Mouse (Mus musculus) right cerebral cortex, postnatal 14 days (tissue): ENCODE measurements around the gene Gm12166.

Experiments used
- DNase-seq: peaks from one replicate; pipeline ENCODE4 v3.0.0; 2022

Gene Gm12166

GRCm38 (mm10) chr11:46052105-46052659 is at the start of gene Gm12166:
TSS of gene Gm12166 (minus strand) at chr11:46052321.
- peak; percentile 53 for DNase-seq

DNA sequence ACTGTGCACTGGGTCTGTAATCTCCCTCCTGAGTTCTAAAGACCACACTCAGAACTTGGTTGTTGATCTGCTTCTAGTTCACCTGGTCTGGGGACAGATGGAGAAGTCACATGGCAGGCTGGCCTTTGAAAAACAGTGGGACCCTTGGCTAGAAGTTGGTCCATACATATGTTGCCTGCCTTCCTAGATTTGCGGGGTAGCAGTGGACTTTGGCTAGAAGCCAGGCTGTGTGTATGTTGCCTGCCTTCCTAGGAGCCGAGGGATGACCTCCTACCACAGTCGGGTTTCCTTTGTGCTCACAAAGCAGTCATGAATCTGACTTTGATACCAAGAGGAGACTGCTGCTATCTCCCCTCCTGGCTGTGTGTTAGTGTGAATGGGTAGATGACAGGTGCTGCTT is 44.9 kb upstream of the Gm12166 start:
- DNase-seq: no peak

- no peak for DNase-seq
Observed at GRCm38 (mm10) chr11:46096265-46096649, 44.1 kb upstream of the Gm12166 start.

- DNase-seq: no peak
Observed at GRCm38 (mm10) chr11:46095477-46096264, 43.5 kb upstream of the Gm12166 start.

DNA sequence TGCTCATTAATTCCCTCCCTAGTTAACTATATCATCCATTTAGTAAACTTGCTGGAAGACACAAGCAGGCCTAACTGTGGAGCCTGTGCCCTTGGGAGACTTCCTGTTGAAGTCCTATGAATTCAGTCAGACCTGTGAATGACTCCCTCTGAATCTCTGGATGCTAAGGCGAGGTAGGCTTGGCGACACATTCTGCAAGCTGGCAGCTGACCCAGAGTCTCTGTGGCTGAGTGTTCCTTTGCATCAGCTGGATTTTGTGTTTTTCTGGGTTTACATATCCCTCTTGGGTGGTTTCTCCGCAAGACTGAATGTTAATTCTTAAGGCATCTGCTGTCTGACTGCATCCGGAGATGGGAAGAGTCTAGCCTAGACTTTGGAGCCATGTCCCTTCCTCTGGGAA is 40.0 kb upstream of the Gm12166 start:
- peak; percentile 33 for DNase-seq

DNA sequence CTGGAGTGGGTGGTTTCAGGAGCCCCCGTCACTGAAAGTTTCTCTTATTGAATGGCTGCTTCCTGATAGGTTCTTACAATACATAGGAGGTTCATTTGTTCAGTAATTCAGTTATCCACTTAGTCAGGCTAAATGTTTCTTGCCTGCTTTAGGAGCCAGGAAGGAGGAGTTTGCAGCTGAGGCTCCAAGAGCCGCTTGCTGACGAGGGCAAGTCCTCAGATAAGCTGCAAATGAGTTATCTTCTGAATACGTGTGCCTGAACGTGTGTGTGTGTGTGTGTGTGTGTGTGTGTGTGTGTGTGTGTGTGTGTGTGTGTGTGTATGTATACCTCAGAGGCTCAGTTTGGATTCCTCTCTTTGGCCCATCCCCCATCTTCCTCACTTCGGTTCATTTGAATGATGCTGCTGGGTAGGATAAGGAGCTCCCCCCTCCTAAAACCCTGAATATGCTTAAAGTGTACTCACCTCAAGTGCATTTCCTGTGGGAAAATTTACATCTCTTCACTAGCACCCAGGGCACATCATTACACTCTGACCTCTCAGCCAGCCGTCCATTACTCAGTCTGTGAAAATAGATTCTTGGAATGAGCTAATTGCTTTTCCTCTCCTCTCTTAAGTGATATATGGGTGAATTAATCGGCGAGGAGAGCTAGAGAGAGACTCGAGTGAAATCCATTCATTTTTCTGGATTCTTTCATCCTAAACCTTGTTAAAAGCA is 39.0 kb upstream of the Gm12166 start:
- DNase-seq: no peak

DNA sequence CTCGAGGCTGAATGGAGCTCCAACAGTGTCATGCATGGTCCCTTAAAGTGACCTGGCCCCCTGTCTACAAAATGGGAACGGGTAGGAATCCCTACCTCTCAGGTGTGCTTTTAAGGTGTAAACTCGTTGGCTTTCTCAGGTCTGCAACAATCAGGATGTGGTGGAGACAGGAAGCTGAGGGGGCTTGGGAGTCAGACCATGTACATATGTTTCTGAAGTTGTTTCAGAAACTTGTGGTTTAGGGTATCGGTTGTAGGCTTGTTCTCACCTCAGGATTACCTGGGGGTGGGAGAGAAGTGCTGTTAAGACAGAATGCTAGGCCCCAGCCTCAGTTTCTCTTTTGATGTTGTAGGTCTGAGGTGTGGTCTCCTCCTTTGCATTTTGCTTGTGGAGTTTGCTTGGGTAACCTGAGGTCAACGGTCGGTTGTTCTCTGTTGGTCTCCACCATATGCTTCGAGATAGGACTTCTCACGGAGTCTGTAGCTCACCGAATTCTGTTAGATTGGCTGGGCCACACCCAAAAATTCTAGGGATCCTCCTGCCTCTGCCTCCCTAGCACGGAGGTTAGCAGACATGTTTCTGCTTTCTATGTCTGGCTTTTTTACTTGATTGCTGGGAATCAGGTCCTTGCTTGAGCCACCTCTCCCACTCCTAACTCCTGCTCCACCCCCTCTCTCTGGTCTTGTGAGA is 38.1 kb upstream of the Gm12166 start:
- no peak for DNase-seq

GRCm38 (mm10) chr11:46089081-46089713 is 37.1 kb upstream of the Gm12166 start:
- DNase-seq: no peak

GRCm38 (mm10) chr11:46086446-46086845 is 34.3 kb upstream of the Gm12166 start:
- DNase-seq: no peak

- no peak for DNase-seq
Observed at GRCm38 (mm10) chr11:46085398-46086163, 33.5 kb upstream of the Gm12166 start.

- no peak for DNase-seq
Observed at GRCm38 (mm10) chr11:46084568-46084967, 32.4 kb upstream of the Gm12166 start.

- DNase-seq: no peak
Observed at GRCm38 (mm10) chr11:46083835-46084444, 31.8 kb upstream of the Gm12166 start.

- no peak for DNase-seq
Observed at GRCm38 (mm10) chr11:46083405-46083804, 31.3 kb upstream of the Gm12166 start.

GRCm38 (mm10) chr11:46081075-46081474 is 29.0 kb upstream of the Gm12166 start:
- no peak for DNase-seq

DNA sequence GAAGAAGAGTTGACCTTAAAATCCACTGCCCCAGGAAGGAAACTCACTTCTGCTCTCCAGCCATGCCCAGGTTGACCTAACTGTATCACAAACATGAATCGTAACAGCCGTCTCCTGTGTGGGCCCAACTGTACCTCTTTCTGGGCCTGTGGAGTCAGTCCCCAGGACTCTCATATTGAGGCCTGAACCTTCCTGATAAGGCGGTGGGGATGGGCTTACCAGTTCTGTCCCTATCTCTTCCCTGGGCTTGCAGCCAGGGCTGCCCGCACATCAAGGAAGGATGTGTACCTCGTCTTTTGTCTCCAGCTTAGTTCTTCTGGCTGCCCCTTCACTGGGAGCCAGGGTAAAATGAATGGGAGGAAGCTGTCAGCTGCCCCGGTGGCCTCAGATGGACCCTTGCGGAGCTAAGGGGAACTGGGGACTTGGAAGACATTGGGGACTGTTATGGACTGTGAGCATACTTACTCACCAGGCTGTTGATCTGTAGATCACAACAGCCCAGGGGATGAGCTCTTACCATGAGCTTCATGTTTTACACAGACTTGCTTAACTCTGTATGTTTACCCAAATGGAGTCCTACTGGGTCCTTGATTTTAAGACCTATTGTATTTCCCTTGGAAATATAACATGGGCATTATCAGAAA is 25.7 kb upstream of the Gm12166 start:
- no peak for DNase-seq

- no peak for DNase-seq
Observed at GRCm38 (mm10) chr11:46077304-46077703, 25.2 kb upstream of the Gm12166 start.

GRCm38 (mm10) chr11:46076442-46077158 is 24.5 kb upstream of the Gm12166 start:
- no peak for DNase-seq

- DNase-seq: no peak
Observed at GRCm38 (mm10) chr11:46075507-46075906, 23.4 kb upstream of the Gm12166 start.

GRCm38 (mm10) chr11:46073850-46074688 is 21.9 kb upstream of the Gm12166 start:
- no peak for DNase-seq
